Mouse (Mus musculus): Measurements from ENCODE around the gene Dync2h1.
"Not testable (repeated sequence)": the region's sequence is repeated elsewhere in the genome, so short reads cannot be mapped to it uniquely, and the experiment has no call there.

Dync2h1 gene

GRCm38 (mm10) chr9:7015600-7015999, 168.6 kb downstream of the Dync2h1 start:
- DNase-seq (ENCODE audit: low spot score), result no peak

- DNase-seq (ENCODE audit: low spot score), result no peak
Measured at GRCm38 (mm10) chr9:7014733-7015132, 169.5 kb downstream of the Dync2h1 start.

GRCm38 (mm10) chr9:7009785-7010184, 174.5 kb downstream of the Dync2h1 start:
- DNase-seq (ENCODE audit: low spot score), result no peak

GRCm38 (mm10) chr9:6994865-6995264, 189.4 kb downstream of the Dync2h1 start:
- DNase-seq (ENCODE audit: low spot score), result no peak

GRCm38 (mm10) chr9:6994275-6994674, 190.0 kb downstream of the Dync2h1 start:
- DNase-seq (ENCODE audit: low spot score), result no peak

- no peak for DNase-seq (ENCODE audit: low spot score)
Measured at GRCm38 (mm10) chr9:6988893-6989685, 195.2 kb downstream of the Dync2h1 start.

GRCm38 (mm10) chr9:6986161-6986560, 198.1 kb downstream of the Dync2h1 start:
- no peak for DNase-seq (ENCODE audit: low spot score)

- DNase-seq (ENCODE audit: low spot score), result no peak
Measured at GRCm38 (mm10) chr9:6969171-6969570, 215.1 kb downstream of the Dync2h1 start.

- DNase-seq (ENCODE audit: low spot score), result no peak
Measured at GRCm38 (mm10) chr9:6965006-6965405, 219.2 kb downstream of the Dync2h1 start.

- no peak for DNase-seq (ENCODE audit: low spot score)
Measured at GRCm38 (mm10) chr9:6958311-6958710, 225.9 kb downstream of the Dync2h1 start.

- no peak for DNase-seq (ENCODE audit: low spot score)
Measured at GRCm38 (mm10) chr9:6927399-6928035, 256.7 kb downstream of the Dync2h1 start.

- DNase-seq (ENCODE audit: low spot score), result no peak
Measured at GRCm38 (mm10) chr9:6913471-6913870, 270.8 kb downstream of the Dync2h1 start.

- DNase-seq (ENCODE audit: low spot score), result not testable (repeated sequence)
Measured at GRCm38 (mm10) chr9:6910537-6910936, 273.7 kb downstream of the Dync2h1 start.

GRCm38 (mm10) chr9:6901620-6902019, 282.6 kb downstream of the Dync2h1 start:
- DNase-seq (ENCODE audit: low spot score), result no peak

- DNase-seq (ENCODE audit: low spot score), result no peak
Measured at GRCm38 (mm10) chr9:6891331-6891730, 292.9 kb downstream of the Dync2h1 start.

GRCm38 (mm10) chr9:6881187-6881984, 302.9 kb downstream of the Dync2h1 start:
- no peak for DNase-seq (ENCODE audit: low spot score)
